Mouse (Mus musculus) embryonic facial prominence, embryonic 15.5 days (tissue): ENCODE measurements around the gene Gdpd5. TPM values are rescaled to one million over a fixed set of nuclear protein-coding genes. Genes with fewer than 3 reads are reported as not detected.
A peak's percentile ranks its signal among the peaks of the same experiment; 100 is the strongest.
"Not testable (repeated sequence)": the region's sequence is repeated elsewhere in the genome, so short reads cannot be mapped to it uniquely, and the experiment has no call there.

Experiments used
- ATAC-seq: fragments of 200-750 bp; cut with Nextera tagmentation; 2 replicates; pipeline ENCODE4 v1.8.0; 2017; ENCODE audit warnings: low read depth, moderate TSS enrichment; ENCODE audit not compliant: insufficient number of reproducible peaks, low FRiP score, low TSS enrichment
- H3K27ac ChIP-seq: fragments of 300-500 bp; sonication (generic); replicated peaks from 2 replicates; pipeline ENCODE4 v1.5.1; 2015; ENCODE audit warnings: mild to moderate bottlenecking, inconsistent platforms
- H3K27me3 ChIP-seq: fragments of 300-500 bp; sonication (generic); 2 replicates; pipeline ENCODE4 v1.6.1; 2015; ENCODE audit warnings: inconsistent platforms
- H3K36me3 ChIP-seq: fragments of 300-500 bp; sonication (generic); 2 replicates; pipeline ENCODE4 v1.6.1; 2015; ENCODE audit warnings: mild to moderate bottlenecking, inconsistent platforms
- H3K4me1 ChIP-seq: fragments of 300-500 bp; sonication (generic); 2 replicates; pipeline ENCODE4 v1.6.1; 2015; ENCODE audit warnings: inconsistent platforms
- H3K4me2 ChIP-seq: fragments of 300-500 bp; sonication (generic); replicated peaks from 2 replicates; pipeline ENCODE4 v1.6.1; 2015; ENCODE audit warnings: mild to moderate bottlenecking, inconsistent platforms
- H3K4me3 ChIP-seq: fragments of 300-500 bp; sonication (generic); replicated peaks from 2 replicates; pipeline ENCODE4 v1.5.1; 2015; ENCODE audit warnings: mild to moderate bottlenecking, inconsistent platforms
- H3K9ac ChIP-seq: fragments of 300-500 bp; sonication (generic); 2 replicates; pipeline ENCODE4 v1.6.1; 2015; ENCODE audit warnings: inconsistent platforms
- H3K9me3 ChIP-seq: fragments of 300-500 bp; sonication (generic); replicated peaks from 2 replicates; pipeline ENCODE4 v1.6.1; 2016; ENCODE audit warnings: inconsistent platforms
- WGBS: fragments of 180-500 bp; shearing (Covaris S2); methylation state at CpG from one replicate; pipeline ENCODE4 v1.1.7; 2015; 5-methylcytosine and 5-hydroxymethylcytosine counted together
- polyA plus RNA-seq: library from polyadenylated mRNA; unstranded; fragments of >200 nt; fragmentation: Nextera tagmentation; extraction: Ambion mirVana; gene quantifications from 2 replicates; pipeline ENCODE4 v1.2.1, GENCODE M21; 2015

Gene Gdpd5
- polyA plus RNA-seq, 1 experiment from 2014 or later = 17.5 TPM

GRCm38 (mm10) chr7:99374325-99374724, 6.9 kb upstream of the Gdpd5 start:
- not testable (repeated sequence) for ATAC-seq, H3K9me3 ChIP-seq, H3K36me3 ChIP-seq, H3K4me3 ChIP-seq, H3K27ac ChIP-seq, H3K27me3 ChIP-seq, H3K9ac ChIP-seq, H3K4me1 ChIP-seq, H3K4me2 ChIP-seq
- 64% methylated on average over 3 of the region's 3 CpGs for WGBS

- no peak for ATAC-seq
- Histone ChIP-seq H3K27ac (no peak overlapping the region), H3K36me3 (no peaks in the 10 kb centered on the region), H3K9me3 (no peaks in the 10 kb centered on the region), H3K4me2 (no peak overlapping the region), H3K4me1 (0 out of 2 replicates have a peak, but pooled peaks cover 3% of the 10 kb centered on the region), H3K9ac (no peak overlapping the region), H3K4me3 (no peak overlapping the region), H3K27me3 (no peaks in the 10 kb centered on the region; the same call in 1 of the 2 replicates)
- WGBS = 6% methylated on average over 4 of the region's 4 CpGs
Measured at GRCm38 (mm10) chr7:99375455-99375854, 5.8 kb upstream of the Gdpd5 start.

GRCm38 (mm10) chr7:99378870-99379269, 2.3 kb upstream of the Gdpd5 start:
- Histone ChIP-seq H3K4me2 (no peak overlapping the region), H3K4me3 (no peak overlapping the region), H3K27me3 (no peaks in the 10 kb centered on the region), H3K4me1 (peaks cover 27% of the 10 kb centered on the region), H3K36me3 (no peaks in the 10 kb centered on the region), H3K9ac (no peak overlapping the region), H3K9me3 (no peaks in the 10 kb centered on the region), H3K27ac (no peak overlapping the region)
- ATAC-seq = no peak
- 47% methylated on average over 8 of the region's 8 CpGs for WGBS

- WGBS = under 1% methylated on average over 24 of the region's 24 CpGs
- ATAC-seq = peak; percentile 71
- no peaks in the 10 kb centered on the region for H3K36me3 ChIP-seq
- H3K27me3 ChIP-seq = no peaks in the 10 kb centered on the region
- peak overlapping the region; percentile 65 for H3K4me3 ChIP-seq
- H3K9me3 ChIP-seq = no peaks in the 10 kb centered on the region
- H3K27ac ChIP-seq = peak overlapping the region; percentile 91
- H3K9ac ChIP-seq = peak overlapping the region; percentile 47
- peak overlapping the region; percentile 96 for H3K4me2 ChIP-seq
- peaks cover 35% of the 10 kb centered on the region for H3K4me1 ChIP-seq
Measured at GRCm38 (mm10) chr7:99380491-99381213, 562 bp upstream of the Gdpd5 start.

GRCm38 (mm10) chr7:99382088-99383000, 1.1 kb downstream of the Gdpd5 start:
- Histone ChIP-seq H3K27ac (no peak overlapping the region), H3K9me3 (no peaks in the 10 kb centered on the region), H3K4me2 (peak overlapping the region; percentile 96), H3K9ac (peak overlapping the region; percentile 77), H3K4me1 (peaks cover 43% of the 10 kb centered on the region), H3K4me3 (peak overlapping the region; percentile 65), H3K36me3 (no peaks in the 10 kb centered on the region), H3K27me3 (no peaks in the 10 kb centered on the region)
- ATAC-seq = no peak
- WGBS = 15% methylated on average over 30 of the region's 30 CpGs

- Histone ChIP-seq H3K9ac (no peak overlapping the region), H3K4me2 (peak overlapping the region; percentile 96), H3K36me3 (no peaks in the 10 kb centered on the region), H3K4me1 (peaks cover 45% of the 10 kb centered on the region), H3K27ac (no peak overlapping the region), H3K4me3 (peak overlapping the region; percentile 65), H3K9me3 (no peaks in the 10 kb centered on the region), H3K27me3 (no peaks in the 10 kb centered on the region)
- 62% methylated on average over 5 of the region's 5 CpGs for WGBS
- no peak for ATAC-seq
Measured at GRCm38 (mm10) chr7:99383246-99383645, 2.0 kb downstream of the Gdpd5 start.

GRCm38 (mm10) chr7:99384101-99384611, 2.9 kb downstream of the Gdpd5 start:
- no peaks in the 10 kb centered on the region for H3K27me3 ChIP-seq
- no peaks in the 10 kb centered on the region for H3K36me3 ChIP-seq
- H3K4me1 ChIP-seq = peaks cover 45% of the 10 kb centered on the region
- WGBS = 34% methylated on average over 4 of the region's 4 CpGs
- no peak overlapping the region for H3K9ac ChIP-seq
- H3K4me2 ChIP-seq = 0 out of 2 replicates have a peak overlapping the region, but pooled peaks have one; percentile 96
- H3K27ac ChIP-seq = 0 out of 2 replicates have a peak overlapping the region, but pooled peaks have one; percentile 5
- ATAC-seq = no peak
- no peak overlapping the region for H3K4me3 ChIP-seq
- H3K9me3 ChIP-seq = no peaks in the 10 kb centered on the region

GRCm38 (mm10) chr7:99386030-99386429, 4.8 kb downstream of the Gdpd5 start:
- Histone ChIP-seq H3K4me3 (no peak overlapping the region), H3K27me3 (no peaks in the 10 kb centered on the region), H3K4me1 (peaks cover 45% of the 10 kb centered on the region), H3K4me2 (no peak overlapping the region), H3K9ac (no peak overlapping the region), H3K36me3 (no peaks in the 10 kb centered on the region), H3K9me3 (no peaks in the 10 kb centered on the region), H3K27ac (no peak overlapping the region)
- 61% methylated on average over 5 of the region's 5 CpGs for WGBS
- ATAC-seq = no peak

GRCm38 (mm10) chr7:99386811-99387210, 5.6 kb downstream of the Gdpd5 start:
- H3K27me3 ChIP-seq = no peaks in the 10 kb centered on the region
- H3K27ac ChIP-seq = no peak overlapping the region
- no peak overlapping the region for H3K4me3 ChIP-seq
- ATAC-seq = no peak
- H3K36me3 ChIP-seq = no peaks in the 10 kb centered on the region
- H3K4me2 ChIP-seq = no peak overlapping the region
- WGBS = 77% methylated on average over 4 of the region's 4 CpGs
- H3K9ac ChIP-seq = no peak overlapping the region
- H3K4me1 ChIP-seq = peaks cover 51% of the 10 kb centered on the region
- no peaks in the 10 kb centered on the region for H3K9me3 ChIP-seq

- Histone ChIP-seq H3K4me1 (peaks cover 51% of the 10 kb centered on the region), H3K27me3 (no peaks in the 10 kb centered on the region)
Measured at GRCm38 (mm10) chr7:99387356-99387755, 6.1 kb downstream of the Gdpd5 start.

GRCm38 (mm10) chr7:99390559-99390958, 9.3 kb downstream of the Gdpd5 start:
- ATAC-seq = no peak
- no peaks in the 10 kb centered on the region for H3K27me3 ChIP-seq
- H3K9ac ChIP-seq = no peak overlapping the region
- no peak overlapping the region for H3K4me2 ChIP-seq
- no peak overlapping the region for H3K4me3 ChIP-seq
- no peaks in the 10 kb centered on the region for H3K9me3 ChIP-seq
- peaks cover 57% of the 10 kb centered on the region for H3K4me1 ChIP-seq
- WGBS = 34% methylated on average over 4 of the region's 4 CpGs
- H3K36me3 ChIP-seq = no peaks in the 10 kb centered on the region
- no peak overlapping the region for H3K27ac ChIP-seq

More at GRCm38 (mm10) chr7:99387356-99387755, 6.1 kb downstream of the Gdpd5 start:
- no peak for ATAC-seq
- no peak overlapping the region for H3K9ac ChIP-seq
- no peak overlapping the region for H3K27ac ChIP-seq
- H3K9me3 ChIP-seq = no peaks in the 10 kb centered on the region
- WGBS = 72% methylated on average over 5 of the region's 5 CpGs
- H3K4me3 ChIP-seq = no peak overlapping the region
- H3K36me3 ChIP-seq = no peaks in the 10 kb centered on the region
- no peak overlapping the region for H3K4me2 ChIP-seq
